Mouse (Mus musculus) forebrain, embryonic 13.5 days (tissue): ENCODE measurements at regions not wholly inside any gene's neighbourhood (a gene's known extent, or its start where the extent isn't known, plus 50 kb on each side); places are given as distances from the start of the nearest gene placed in this dataset.
"Not testable (repeated sequence)": the region's sequence is repeated elsewhere in the genome, so short reads cannot be mapped to it uniquely, and the experiment has no call there.

Experiments used
- ATAC-seq: fragments of 200-750 bp; cut with Nextera tagmentation; 2 replicates; pipeline ENCODE4 v1.8.0; 2017
- H3K27ac ChIP-seq: fragments of 300-500 bp; sonication (generic); 2 replicates; pipeline ENCODE4 v1.5.1; 2015; ENCODE audit warnings: inconsistent platforms, mild to moderate bottlenecking, moderate library complexity
- H3K27me3 ChIP-seq: fragments of 300-500 bp; sonication (generic); 2 replicates; pipeline ENCODE4 v1.6.1; 2015; ENCODE audit warnings: mild to moderate bottlenecking, inconsistent platforms
- H3K36me3 ChIP-seq: fragments of 300-500 bp; sonication (generic); 2 replicates; pipeline ENCODE4 v1.6.1; 2015; ENCODE audit warnings: mild to moderate bottlenecking, inconsistent platforms; ENCODE audit not compliant: poor library complexity, severe bottlenecking
- H3K4me1 ChIP-seq: fragments of 300-500 bp; sonication (generic); 2 replicates; pipeline ENCODE4 v1.6.1; 2015; ENCODE audit warnings: inconsistent platforms
- H3K4me2 ChIP-seq: fragments of 300-500 bp; sonication (generic); 2 replicates; pipeline ENCODE4 v1.6.1; 2015; ENCODE audit warnings: inconsistent platforms, mild to moderate bottlenecking, moderate library complexity
- H3K4me3 ChIP-seq: fragments of 300-500 bp; sonication (generic); 2 replicates; pipeline ENCODE4 v1.5.1; 2015; ENCODE audit warnings: mild to moderate bottlenecking, inconsistent platforms
- H3K9ac ChIP-seq: fragments of 300-500 bp; sonication (generic); 2 replicates; pipeline ENCODE4 v1.6.1; 2015; ENCODE audit warnings: mild to moderate bottlenecking, inconsistent platforms
- H3K9me3 ChIP-seq: fragments of 300-500 bp; sonication (generic); replicated peaks from 2 replicates; pipeline ENCODE4 v1.6.1; 2016; ENCODE audit warnings: inconsistent platforms
- WGBS: fragments of 180-500 bp; shearing (Covaris S2); methylation state at CpG from one replicate; pipeline ENCODE4 v1.1.7; 2015; 5-methylcytosine and 5-hydroxymethylcytosine counted together

GRCm38 (mm10) chr17:83978858-83979470 lies 131.2 kb upstream of the Haao start:
- H3K4me3 ChIP-seq: no peak overlapping the region
- no peak for ATAC-seq
- H3K9ac ChIP-seq: no peak overlapping the region
- no peaks in the 10 kb centered on the region for H3K9me3 ChIP-seq
- H3K4me1 ChIP-seq: peaks cover 10% of the 10 kb centered on the region; the same call in 1 of the 2 replicates
- no peak overlapping the region for H3K27ac ChIP-seq
- 78% methylated on average over 7 of the region's 7 CpGs for WGBS
- H3K4me2 ChIP-seq: no peak overlapping the region
- H3K27me3 ChIP-seq: no peaks in the 10 kb centered on the region
- H3K36me3 ChIP-seq: no peaks in the 10 kb centered on the region

- 76% methylated on average over 11 of the region's 11 CpGs for WGBS
- Histone ChIP-seq H3K4me3 (no peak overlapping the region), H3K27me3 (no peaks in the 10 kb centered on the region), H3K4me1 (peaks cover 4% of the 10 kb centered on the region; the same call in 1 of the 2 replicates), H3K36me3 (no peaks in the 10 kb centered on the region), H3K4me2 (no peak overlapping the region), H3K9me3 (no peaks in the 10 kb centered on the region), H3K27ac (no peak overlapping the region), H3K9ac (no peak overlapping the region)
- ATAC-seq: no peak
Measured at GRCm38 (mm10) chr17:83977725-83978124, 130.0 kb upstream of the Haao start.

- H3K9me3 ChIP-seq: no peaks in the 10 kb centered on the region
- 97% methylated on average over 7 of the region's 7 CpGs for WGBS
Measured at GRCm38 (mm10) chr17:83975813-83976212, 128.1 kb upstream of the Haao start.

GRCm38 (mm10) chr17:83973461-83974350 lies 125.9 kb upstream of the Haao start:
- H3K27ac ChIP-seq: no peak overlapping the region
- ATAC-seq: no peak
- H3K4me1 ChIP-seq: peaks cover 7% of the 10 kb centered on the region

More at GRCm38 (mm10) chr17:83975813-83976212, 128.1 kb upstream of the Haao start:
- no peak overlapping the region for H3K4me2 ChIP-seq
- H3K36me3 ChIP-seq: no peaks in the 10 kb centered on the region
- H3K4me3 ChIP-seq: no peak overlapping the region
- H3K4me1 ChIP-seq: peaks cover 7% of the 10 kb centered on the region
- no peak overlapping the region for H3K9ac ChIP-seq
- H3K27me3 ChIP-seq: no peaks in the 10 kb centered on the region
- H3K27ac ChIP-seq: no peak overlapping the region
- ATAC-seq: no peak

GRCm38 (mm10) chr17:83972874-83973273 lies 125.1 kb upstream of the Haao start:
- H3K27me3 ChIP-seq: no peaks in the 10 kb centered on the region
- H3K9me3 ChIP-seq: no peaks in the 10 kb centered on the region
- no peak overlapping the region for H3K27ac ChIP-seq
- no peaks in the 10 kb centered on the region for H3K36me3 ChIP-seq
- H3K4me3 ChIP-seq: no peak overlapping the region
- ATAC-seq: no peak
- H3K4me2 ChIP-seq: no peak overlapping the region
- WGBS: 87% methylated on average over 5 of the region's 5 CpGs
- no peak overlapping the region for H3K9ac ChIP-seq
- H3K4me1 ChIP-seq: peaks cover 7% of the 10 kb centered on the region

More at GRCm38 (mm10) chr17:83973461-83974350, 125.9 kb upstream of the Haao start:
- Histone ChIP-seq H3K9ac (no peak overlapping the region), H3K9me3 (no peaks in the 10 kb centered on the region), H3K27me3 (no peaks in the 10 kb centered on the region), H3K36me3 (no peaks in the 10 kb centered on the region), H3K4me2 (no peak overlapping the region), H3K4me3 (no peak overlapping the region)
- 49% methylated on average over 18 of the region's 18 CpGs for WGBS

GRCm38 (mm10) chr17:83972470-83972869 lies 124.7 kb upstream of the Haao start:
- 86% methylated on average over 4 of the region's 4 CpGs for WGBS

GRCm38 (mm10) chr17:83972026-83972425 lies 124.3 kb upstream of the Haao start:
- Histone ChIP-seq H3K27ac (no peak overlapping the region), H3K36me3 (no peaks in the 10 kb centered on the region), H3K4me2 (no peak overlapping the region), H3K4me1 (peaks cover 7% of the 10 kb centered on the region), H3K9me3 (no peaks in the 10 kb centered on the region), H3K4me3 (no peak overlapping the region), H3K27me3 (no peaks in the 10 kb centered on the region), H3K9ac (no peak overlapping the region)
- 4% methylated on average over 5 of the region's 5 CpGs for WGBS
- ATAC-seq: peak; percentile 74; the same call in 1 of the 2 replicates

More at GRCm38 (mm10) chr17:83972470-83972869, 124.7 kb upstream of the Haao start:
- no peak overlapping the region for H3K4me3 ChIP-seq
- H3K9me3 ChIP-seq: no peaks in the 10 kb centered on the region
- no peak overlapping the region for H3K4me2 ChIP-seq
- no peaks in the 10 kb centered on the region for H3K27me3 ChIP-seq
- H3K27ac ChIP-seq: no peak overlapping the region
- H3K9ac ChIP-seq: no peak overlapping the region
- peaks cover 7% of the 10 kb centered on the region for H3K4me1 ChIP-seq
- peak; percentile 21; the same call in 1 of the 2 replicates for ATAC-seq
- H3K36me3 ChIP-seq: no peaks in the 10 kb centered on the region

GRCm38 (mm10) chr17:83969407-83969826 lies 121.7 kb upstream of the Haao start:
- no peak for ATAC-seq
- no peak overlapping the region for H3K4me2 ChIP-seq
- H3K4me1 ChIP-seq: peaks cover 13% of the 10 kb centered on the region
- H3K27me3 ChIP-seq: no peaks in the 10 kb centered on the region
- WGBS: 80% methylated on average over 7 of the region's 7 CpGs
- H3K4me3 ChIP-seq: no peak overlapping the region
- no peak overlapping the region for H3K27ac ChIP-seq
- H3K36me3 ChIP-seq: no peaks in the 10 kb centered on the region
- no peaks in the 10 kb centered on the region for H3K9me3 ChIP-seq
- H3K9ac ChIP-seq: no peak overlapping the region

GRCm38 (mm10) chr17:83968124-83968523 lies 120.4 kb upstream of the Haao start:
- WGBS: 87% methylated on average over 3 of the region's 3 CpGs
- not testable (repeated sequence) for H3K27me3 ChIP-seq, H3K4me2 ChIP-seq, ATAC-seq, H3K36me3 ChIP-seq, H3K9me3 ChIP-seq, H3K9ac ChIP-seq, H3K27ac ChIP-seq, H3K4me3 ChIP-seq
- peaks cover 20% of the 10 kb centered on the region for H3K4me1 ChIP-seq

- Histone ChIP-seq H3K36me3 (no peaks in the 10 kb centered on the region), H3K4me2 (no peak overlapping the region), H3K27me3 (no peaks in the 10 kb centered on the region), H3K9ac (no peak overlapping the region), H3K9me3 (no peaks in the 10 kb centered on the region), H3K27ac (no peak overlapping the region), H3K4me1 (peaks cover 16% of the 10 kb centered on the region), H3K4me3 (no peak overlapping the region)
- 74% methylated on average over 6 of the region's 6 CpGs for WGBS
- ATAC-seq: no peak
Measured at GRCm38 (mm10) chr17:83967007-83967406, 119.2 kb upstream of the Haao start.

- H3K27ac ChIP-seq: no peak overlapping the region
- ATAC-seq: peak; percentile 50; the same call in 1 of the 2 replicates
Measured at GRCm38 (mm10) chr17:83964454-83965211, 116.9 kb upstream of the Haao start.

GRCm38 (mm10) chr17:83963561-83963960 lies 115.8 kb upstream of the Haao start:
- no peak overlapping the region for H3K4me3 ChIP-seq
- 72% methylated on average over 8 of the region's 8 CpGs for WGBS
- H3K27me3 ChIP-seq: no peaks in the 10 kb centered on the region
- peaks cover 26% of the 10 kb centered on the region for H3K4me1 ChIP-seq
- H3K4me2 ChIP-seq: no peak overlapping the region
- no peaks in the 10 kb centered on the region for H3K9me3 ChIP-seq
- no peak for ATAC-seq
- H3K36me3 ChIP-seq: no peaks in the 10 kb centered on the region
- H3K9ac ChIP-seq: no peak overlapping the region
- no peak overlapping the region for H3K27ac ChIP-seq

More at GRCm38 (mm10) chr17:83964454-83965211, 116.9 kb upstream of the Haao start:
- WGBS: 31% methylated on average over 13 of the region's 13 CpGs
- H3K27me3 ChIP-seq: no peaks in the 10 kb centered on the region
- no peak overlapping the region for H3K4me2 ChIP-seq
- H3K9ac ChIP-seq: no peak overlapping the region
- peaks cover 15% of the 10 kb centered on the region for H3K4me1 ChIP-seq
- no peak overlapping the region for H3K4me3 ChIP-seq
- no peaks in the 10 kb centered on the region for H3K36me3 ChIP-seq
- H3K9me3 ChIP-seq: no peaks in the 10 kb centered on the region
